Mouse (Mus musculus) spleen, postnatal 14 days (tissue): Measurements from ENCODE around the gene Mroh7.
"Not testable (repeated sequence)": the region's sequence is repeated elsewhere in the genome, so short reads cannot be mapped to it uniquely, and the experiment has no call there.

Experiments
- DNase-seq, 2 experiments: peaks; one replicate each; pipeline ENCODE4 v3.0.0; 2021 to 2022; ENCODE audit warnings: low spot score in 2 of 2

Gene Mroh7

GRCm38 (mm10) chr4:106730814-106731213 is at the start of gene Mroh7:
Gene Mroh7 (minus strand): TSS chr4:106730925.
- DNase-seq: no peak

GRCm38 (mm10) chr4:106780045-106780444 is 49.3 kb upstream of the Mroh7 start:
- DNase-seq: no peak

DNA sequence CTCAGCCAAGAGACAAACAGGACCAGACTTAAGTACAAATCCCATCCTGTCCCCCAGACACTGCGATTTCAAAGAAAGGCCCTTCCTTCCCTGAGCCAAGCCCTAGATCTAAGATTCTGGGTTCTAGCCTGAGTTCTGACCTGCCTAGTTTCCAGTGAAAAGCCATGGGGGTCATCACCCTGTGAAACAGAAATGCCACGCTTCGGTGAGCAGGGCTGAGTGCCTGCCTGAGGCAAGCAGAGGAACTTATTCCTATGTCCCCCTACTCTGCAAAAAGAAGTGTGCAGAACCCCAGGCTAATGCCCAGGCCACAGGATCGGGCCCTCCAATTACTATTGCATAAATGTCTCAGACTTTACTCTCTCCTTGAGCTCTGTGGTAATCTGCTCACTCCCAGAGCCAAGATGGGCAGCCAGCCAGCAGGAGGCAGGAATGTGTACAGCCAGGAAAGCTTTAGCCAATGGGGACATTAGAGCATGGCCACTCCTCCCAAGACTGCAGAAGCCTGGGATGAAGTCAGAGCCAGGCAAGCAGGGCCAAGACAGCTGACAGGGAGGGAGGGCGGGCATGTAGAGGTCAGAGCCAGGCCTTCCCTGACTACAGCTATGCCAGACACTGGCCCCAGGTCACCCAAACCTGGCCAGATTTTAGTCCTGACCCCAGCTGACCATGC is 47.5 kb upstream of the Mroh7 start:
- DNase-seq: no peak

DNA sequence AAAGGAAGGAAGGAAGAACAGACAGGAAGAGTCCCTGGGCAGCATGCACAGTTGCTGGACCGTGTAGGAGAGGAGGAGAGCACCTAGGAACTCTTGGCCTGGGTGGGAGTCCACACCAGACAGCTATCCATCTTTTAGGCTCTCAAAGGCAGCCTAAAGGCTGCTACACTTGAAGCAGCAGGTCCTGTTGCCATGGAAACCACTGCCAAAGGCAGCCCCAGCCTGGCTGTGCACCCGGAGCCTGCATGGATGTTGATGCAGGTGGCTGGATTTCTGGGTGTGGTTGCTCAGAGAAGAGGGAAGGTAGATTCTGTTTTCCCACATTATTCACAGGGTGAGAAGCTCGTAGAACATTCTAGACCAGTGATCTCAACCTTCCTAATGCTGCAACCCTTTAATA is 46.3 kb upstream of the Mroh7 start:
- no peak for DNase-seq

DNA sequence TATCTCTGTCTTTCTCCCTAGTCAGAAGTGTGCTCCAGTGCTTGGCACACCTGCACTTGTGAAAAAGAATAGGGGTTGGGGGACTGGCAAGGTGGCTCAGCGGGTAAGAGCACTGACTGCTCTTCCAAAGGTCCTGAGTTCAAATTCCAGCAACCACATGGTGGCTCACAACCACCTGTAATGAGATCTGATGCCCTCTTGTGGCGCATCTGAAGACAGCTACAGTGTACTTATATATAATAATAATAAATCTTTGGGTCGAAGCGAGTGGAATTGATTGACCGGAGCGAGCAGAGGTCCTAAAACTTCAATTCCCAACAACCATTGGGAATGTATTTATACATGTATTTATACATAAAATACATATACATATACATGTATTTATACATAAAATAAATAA is 45.0 kb upstream of the Mroh7 start:
- not testable (repeated sequence) for DNase-seq

GRCm38 (mm10) chr4:106772558-106772957 is 41.8 kb upstream of the Mroh7 start:
- DNase-seq: no peak

- DNase-seq: no peak
These were observed 38.6 kb upstream of the Mroh7 start for GRCm38 (mm10) chr4:106769306-106769705.

GRCm38 (mm10) chr4:106764166-106764565 is 33.4 kb upstream of the Mroh7 start:
- DNase-seq: no peak

DNA sequence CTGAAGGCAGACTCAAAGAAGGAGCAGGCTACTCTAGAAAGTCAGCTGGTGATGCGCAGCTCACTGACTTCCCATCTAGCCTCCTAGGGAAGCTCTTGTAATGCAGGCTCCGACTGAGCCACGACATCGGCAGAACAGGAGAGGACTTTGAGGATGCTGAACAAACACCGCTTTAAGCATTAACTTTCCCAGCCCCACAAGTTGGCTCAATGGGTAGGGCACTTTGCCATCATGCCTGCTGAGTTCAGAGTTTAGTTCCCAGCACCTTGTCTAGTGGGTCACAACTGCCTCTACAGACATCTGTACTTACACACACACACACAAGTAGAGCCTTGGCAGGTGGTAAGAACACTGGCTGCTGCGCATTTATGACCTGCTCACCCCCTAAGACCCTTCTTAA is 21.0 kb upstream of the Mroh7 start:
- no peak for DNase-seq

DNA sequence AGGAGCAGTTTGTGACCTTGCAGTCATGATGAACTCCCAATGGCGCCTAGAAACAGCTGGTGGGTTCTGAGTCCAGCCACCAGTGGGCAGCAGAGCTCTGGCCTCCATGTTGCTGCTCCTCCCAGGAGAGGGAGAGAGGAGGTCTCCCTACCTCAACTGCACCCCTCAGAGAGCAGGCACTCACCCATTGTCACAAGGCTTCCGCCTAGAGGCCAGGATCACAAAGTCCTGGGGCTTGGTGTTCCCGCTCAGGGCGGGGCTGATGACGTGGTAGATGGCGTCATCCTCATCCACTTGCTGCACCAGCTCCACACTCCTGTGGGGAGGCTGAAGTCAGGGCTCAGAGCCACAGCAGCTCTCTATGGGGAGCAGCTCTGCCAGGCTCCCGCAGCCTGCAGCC is 19.0 kb upstream of the Mroh7 start:
- peak in 1 of 2 experiments; percentile 13 for DNase-seq

DNA sequence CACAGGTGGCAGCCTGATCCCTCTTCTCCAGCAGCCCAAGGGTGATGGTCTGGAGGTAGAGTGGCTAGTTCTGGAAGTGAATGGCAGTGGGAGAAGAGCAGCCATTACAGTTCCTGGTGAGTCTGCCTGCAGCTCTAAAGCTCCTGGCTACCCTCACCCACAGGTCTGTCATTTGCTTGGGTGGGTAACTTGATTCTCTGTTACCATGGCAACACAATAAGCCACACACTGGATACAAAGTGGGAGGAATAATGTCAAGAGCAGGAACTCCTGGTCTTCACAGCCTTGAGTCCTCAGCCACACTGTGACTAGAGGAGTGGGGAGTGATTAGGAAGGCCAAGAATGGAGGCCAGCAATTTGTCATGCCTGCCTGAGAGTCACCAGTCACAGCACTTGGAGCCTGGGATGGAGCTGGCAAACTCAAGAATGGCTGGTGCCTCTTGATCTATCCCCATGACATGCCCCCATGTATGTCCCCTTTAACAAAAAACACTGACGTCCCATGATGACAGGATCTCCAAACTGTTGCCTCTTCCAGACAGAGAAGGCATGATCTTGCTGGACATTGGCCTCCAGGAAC is 16.4 kb upstream of the Mroh7 start:
- DNase-seq: no peak

GRCm38 (mm10) chr4:106745862-106746261 is 15.1 kb upstream of the Mroh7 start:
- DNase-seq: no peak

DNA sequence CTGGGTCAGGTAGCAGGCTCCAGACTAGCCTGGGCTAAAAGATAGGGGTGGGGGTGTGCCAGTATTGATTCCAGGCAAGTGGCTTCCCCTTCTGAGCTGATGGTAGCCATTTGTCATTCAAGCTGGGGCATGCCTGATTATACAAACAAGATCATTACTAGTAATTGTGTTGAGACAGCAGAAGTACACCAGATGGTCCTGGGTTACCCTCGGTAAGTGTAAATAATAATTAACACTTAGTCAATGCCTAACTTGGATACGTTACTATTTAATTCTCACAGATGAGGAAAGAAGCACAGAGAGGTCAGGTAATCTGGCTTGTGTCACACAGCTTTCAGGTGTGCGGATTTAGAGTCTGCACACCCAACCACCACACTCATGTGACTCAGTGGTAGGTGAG is 7.2 kb upstream of the Mroh7 start:
- DNase-seq: no peak

DNA sequence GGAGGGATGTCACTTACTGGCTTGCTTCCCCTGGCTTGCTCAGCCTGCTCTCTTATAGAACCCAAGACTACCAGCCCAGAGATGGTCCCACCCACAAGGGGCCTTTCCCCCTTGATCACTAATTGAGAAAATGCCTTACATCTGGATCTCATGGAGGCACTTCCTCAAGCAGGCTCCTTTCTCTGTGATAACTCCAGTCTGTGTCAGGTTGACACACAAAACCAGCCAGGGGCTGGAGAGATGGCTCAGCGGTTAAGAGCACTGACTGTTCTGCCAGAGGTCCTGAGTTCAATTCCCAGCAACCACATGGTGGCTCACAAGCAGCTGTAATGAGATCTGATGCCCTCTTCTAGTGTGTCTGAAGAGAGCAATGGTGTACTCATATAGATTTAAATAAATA is 6.2 kb upstream of the Mroh7 start:
- not testable (repeated sequence) for DNase-seq

DNA sequence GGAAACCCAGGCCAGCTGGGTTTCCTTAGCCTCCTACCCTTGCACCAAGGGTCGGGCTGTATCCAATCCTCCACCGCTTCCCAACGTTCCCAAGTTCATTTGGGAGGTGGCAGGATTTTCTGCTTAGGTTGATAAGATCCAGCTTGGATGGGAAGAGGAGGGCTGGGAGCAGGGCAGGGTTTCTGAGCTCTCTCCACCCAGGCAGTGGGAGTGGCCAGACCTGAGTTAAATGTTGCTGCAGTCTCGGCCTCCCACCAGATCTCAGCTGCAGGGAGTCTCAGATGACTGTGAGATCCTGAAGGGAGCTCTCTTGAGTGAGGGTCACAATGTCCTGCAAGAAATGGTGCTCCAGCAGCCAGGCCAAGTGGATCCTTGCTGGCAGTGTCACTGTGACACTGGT is 2.9 kb upstream of the Mroh7 start, which contains the start of gene Fam151a:
Gene Fam151a (plus strand): TSS at position 254 of the 400 bp plus-strand sequence.
- DNase-seq: no peak

- no peak for DNase-seq
These were observed 10.1 kb downstream of the Mroh7 start for GRCm38 (mm10) chr4:106720631-106721030.

- no peak for DNase-seq
These were observed 17.1 kb downstream of the Mroh7 start for GRCm38 (mm10) chr4:106713622-106714021.

DNA sequence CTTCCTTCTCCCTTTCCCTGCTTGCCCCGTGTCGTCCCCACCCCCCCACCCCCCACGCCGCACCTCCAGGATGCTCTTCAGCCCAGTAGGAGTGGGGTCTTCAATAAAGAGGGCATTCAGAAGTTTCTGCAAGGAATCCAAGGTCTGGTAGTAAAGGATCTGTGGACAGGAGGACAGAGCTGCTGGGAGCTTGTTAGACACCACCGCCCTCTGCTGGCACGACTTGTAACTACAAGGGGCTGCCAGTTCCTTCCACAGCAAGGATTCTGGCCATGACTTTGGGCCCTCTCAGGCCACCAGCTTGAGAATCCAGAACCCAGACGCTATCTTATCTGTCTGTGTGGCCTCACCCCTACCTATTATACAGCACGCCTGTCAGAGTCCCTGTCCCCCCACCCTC is 22.3 kb downstream of the Mroh7 start:
- DNase-seq: peak; percentile 48 to 71

GRCm38 (mm10) chr4:106707957-106708356 is 22.8 kb downstream of the Mroh7 start:
- no peak for DNase-seq

- DNase-seq: no peak
These were observed 25.5 kb downstream of the Mroh7 start for GRCm38 (mm10) chr4:106705096-106705665.

- no peak for DNase-seq
These were observed 26.3 kb downstream of the Mroh7 start for GRCm38 (mm10) chr4:106704416-106704815.

- DNase-seq: no peak
These were observed 26.8 kb downstream of the Mroh7 start for GRCm38 (mm10) chr4:106703956-106704355.

GRCm38 (mm10) chr4:106700798-106701197 is 29.9 kb downstream of the Mroh7 start:
- DNase-seq: no peak
